Mouse (Mus musculus): Measurements from ENCODE around the gene Sptlc2. TPM values are rescaled to one million over a fixed set of nuclear protein-coding genes. Genes with fewer than 3 reads are reported as not detected.

Sptlc2 gene
- 100 to 1,000 TPM; 146 to 161 TPM for polyA plus RNA-seq (2017; shearing (Covaris generic))

GRCm38 (mm10) chr12:87388122-87388774 lies at the start of gene Sptlc2:
Gene Sptlc2 (minus strand): TSS chr12:87388355.

GRCm38 (mm10) chr12:87299657-87300440 lies 88.3 kb downstream of the Sptlc2 start, which contains the start of gene Ism2:
Gene Ism2 (minus strand): TSS chr12:87299705.

GRCm38 (mm10) chr12:87266108-87266826 lies 121.9 kb downstream of the Sptlc2 start, which contains the start of the genes Vipas39 and Ahsa1:
Gene Vipas39 (minus strand): TSS chr12:87266256.
Gene Ahsa1 (plus strand): TSS chr12:87266479.

Other genes with a start within 250 kb of the Sptlc2 start
- gene Gstz1, start 241.2 kb downstream of the Sptlc2 start, polyA plus RNA-seq (2017; shearing (Covaris generic)): 10 to 100 TPM in 1 of 2 experiments, 1 to 10 TPM in 1; 10.0 to 13.2 TPM
- gene Pomt2, start 240.4 kb downstream of the Sptlc2 start, polyA plus RNA-seq (2017; shearing (Covaris generic)): 1 to 10 TPM; 2.6 to 5.4 TPM
- gene Samd15, start 188.6 kb downstream of the Sptlc2 start, polyA plus RNA-seq (2017; shearing (Covaris generic)): 1 to 10 TPM; 3.9 to 4.4 TPM
- 1 to 10 TPM; 5.3 to 7.1 TPM for gene Tmed8, start 187.9 kb downstream of the Sptlc2 start, polyA plus RNA-seq (2017; shearing (Covaris generic))
- gene Noxred1, start 149.6 kb downstream of the Sptlc2 start, polyA plus RNA-seq (2017; shearing (Covaris generic)): 1 to 10 TPM in 1 of 2 experiments, under 1 TPM in 1; 0.54 to 2.1 TPM
- gene Vipas39, start 122.1 kb downstream of the Sptlc2 start, polyA plus RNA-seq (2017; shearing (Covaris generic)): 10 to 100 TPM; 24.6 to 35.4 TPM
- gene Ahsa1, start 121.9 kb downstream of the Sptlc2 start, polyA plus RNA-seq (2017; shearing (Covaris generic)): 100 to 1,000 TPM; 173 to 190 TPM
- gene Ism2, start 88.7 kb downstream of the Sptlc2 start, polyA plus RNA-seq (2017; shearing (Covaris generic)): under 1 TPM in 1 of 2 experiments, not detected in 1; 0.29 TPM
- 10 to 100 TPM; 54.1 to 85.4 TPM for gene Slirp, start 55.5 kb upstream of the Sptlc2 start, polyA plus RNA-seq (2017; shearing (Covaris generic))
- 10 to 100 TPM; 65.2 to 78.9 TPM for gene Alkbh1, start 55.7 kb upstream of the Sptlc2 start, polyA plus RNA-seq (2017; shearing (Covaris generic))
- gene Snw1, start 83.9 kb upstream of the Sptlc2 start, polyA plus RNA-seq (2017; shearing (Covaris generic)): 100 to 1,000 TPM; 160 to 197 TPM
- gene Gm5788, start 106.4 kb upstream of the Sptlc2 start, polyA plus RNA-seq (2017; shearing (Covaris generic)): 1 to 10 TPM in 1 of 2 experiments, not detected in 1; 1.0 TPM
- gene Gm8300, start 126.0 kb upstream of the Sptlc2 start, polyA plus RNA-seq (2017; shearing (Covaris generic)): 1 to 10 TPM in 1 of 2 experiments, under 1 TPM in 1; 0.28 to 2.2 TPM
- under 1 TPM in 1 of 2 experiments, not detected in 1; 0.71 TPM for gene Oog1, start 214.3 kb upstream of the Sptlc2 start, polyA plus RNA-seq (2017; shearing (Covaris generic))
- under 1 TPM in 1 of 2 experiments, not detected in 1; 0.66 TPM for gene Gm4027, start 230.5 kb upstream of the Sptlc2 start, polyA plus RNA-seq (2017; shearing (Covaris generic))

Data from inflammation-experienced regulatory T-cells (primary cell).